Mouse (Mus musculus): ENCODE data around the gene D430042O09Rik.

- TF ChIP-seq FLI1 (IDR thresholded peaks at IDR 0.05; ENCODE audit: low read length): no peak
- TF ChIP-seq GATA1 (IDR thresholded peaks at IDR 0.05; ENCODE audit: borderline replicate concordance, low read length): no peak
Measured at GRCm38 (mm10) chr7:125663654-125664053, 44.0 kb upstream of the D430042O09Rik start.
